Mouse (Mus musculus) lung, postnatal 36 days (tissue): Measurements from ENCODE around the gene Flywch2.
A peak's percentile ranks its signal among the peaks of the same experiment; 100 is the strongest.

Source experiments
- DNase-seq: peaks from one replicate; pipeline ENCODE4 v3.0.0; 2022; ENCODE audit warnings: mixed read lengths

Gene Flywch2

DNA sequence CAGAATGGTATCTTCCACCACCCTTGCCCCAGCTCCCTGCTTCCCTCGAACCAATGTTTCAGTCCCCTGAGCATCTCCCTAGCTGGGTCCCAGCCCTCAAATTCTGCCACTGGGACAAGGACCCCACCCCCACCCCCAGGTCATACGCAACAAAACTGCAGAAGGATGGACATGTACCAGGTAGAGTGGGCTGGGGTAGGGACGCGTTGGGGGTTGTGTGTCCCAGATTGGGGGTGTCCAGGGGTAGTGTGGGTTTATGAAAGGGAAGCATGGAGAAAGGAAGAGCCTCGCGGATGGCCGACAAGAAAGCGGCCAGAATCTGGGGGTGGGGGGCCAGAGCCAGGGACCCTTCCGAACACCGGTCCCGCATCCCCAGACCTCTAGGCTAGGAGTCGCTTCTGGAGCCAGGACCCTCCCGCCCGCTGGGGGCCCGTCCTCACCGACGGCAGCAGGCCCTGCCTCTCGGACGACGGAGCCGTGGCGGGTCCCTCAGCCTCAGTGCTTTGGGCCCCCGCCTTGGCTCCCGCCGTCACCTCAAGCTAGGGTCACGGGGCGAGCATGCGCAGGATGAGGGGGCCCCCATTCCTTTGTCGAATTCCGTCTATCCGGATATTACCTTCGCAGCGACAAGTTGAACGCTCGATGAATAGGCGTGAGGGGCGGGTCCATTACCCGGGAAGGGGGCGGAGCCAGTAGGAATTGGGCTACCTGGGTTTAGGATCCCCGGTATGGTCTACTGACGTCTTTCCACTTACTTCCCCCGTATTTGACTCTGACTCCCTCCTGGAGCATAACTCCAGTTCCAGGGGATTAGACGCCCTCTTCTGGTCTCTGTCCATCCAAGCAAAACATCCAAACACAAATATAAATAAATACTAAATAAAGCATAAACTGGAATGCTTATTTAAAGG, at the start of gene Flywch2:
Gene Flywch2 (minus strand): TSS at position 521 of the 911 bp plus-strand sequence.
- peak; percentile 90 for DNase-seq

DNA sequence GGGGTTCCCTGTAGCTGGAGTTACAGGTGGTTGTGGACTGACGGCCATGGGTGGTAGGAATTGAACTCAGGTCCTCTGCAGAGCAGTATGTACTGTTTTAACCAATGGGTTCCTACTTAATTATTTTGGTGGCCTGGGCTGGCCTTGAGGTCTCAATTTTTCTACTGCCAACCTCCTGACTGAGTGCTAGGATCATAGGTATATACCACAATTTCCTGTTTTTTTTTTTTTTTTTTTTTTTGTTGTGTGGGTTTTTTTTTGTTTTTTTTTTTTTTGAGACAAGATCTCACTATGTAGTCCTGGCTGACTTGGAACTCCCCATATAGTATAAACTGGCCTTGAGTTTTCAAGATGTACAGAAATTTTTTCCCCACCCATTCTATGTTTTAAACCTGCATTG, 45.3 kb upstream of the Flywch2 start:
- DNase-seq, result no peak

DNA sequence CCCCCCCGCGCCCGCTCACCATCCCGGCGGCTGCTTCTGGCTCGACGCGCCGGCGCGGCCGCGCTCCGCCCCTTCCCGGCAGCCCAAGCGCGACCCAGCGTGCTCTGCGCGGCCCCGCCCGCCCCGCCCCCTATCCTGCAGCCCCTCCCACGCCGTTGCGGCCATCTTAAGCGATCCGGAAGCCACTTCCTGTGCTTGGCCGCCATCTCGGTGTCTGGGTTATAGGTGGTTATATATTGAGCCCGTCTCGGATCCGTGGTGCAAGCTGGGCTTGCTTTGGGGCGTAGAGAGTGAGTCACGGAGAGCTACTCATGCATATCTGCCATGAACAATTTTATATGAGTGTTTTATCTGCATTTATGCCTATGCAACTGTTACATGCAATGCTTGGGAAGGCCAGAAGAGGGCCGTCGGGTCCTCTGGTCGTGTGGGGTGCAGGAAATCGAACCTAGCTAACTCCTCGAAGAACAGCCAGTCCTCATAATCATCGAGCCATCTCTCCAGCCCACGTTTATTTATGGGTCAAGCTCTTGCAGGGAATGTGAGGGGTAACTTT, 43.3 kb upstream of the Flywch2 start, which contains the start of gene Elob:
Gene Elob (minus strand): TSS at position 73 of the 556 bp plus-strand sequence.
- DNase-seq, result peak; percentile 90

DNA sequence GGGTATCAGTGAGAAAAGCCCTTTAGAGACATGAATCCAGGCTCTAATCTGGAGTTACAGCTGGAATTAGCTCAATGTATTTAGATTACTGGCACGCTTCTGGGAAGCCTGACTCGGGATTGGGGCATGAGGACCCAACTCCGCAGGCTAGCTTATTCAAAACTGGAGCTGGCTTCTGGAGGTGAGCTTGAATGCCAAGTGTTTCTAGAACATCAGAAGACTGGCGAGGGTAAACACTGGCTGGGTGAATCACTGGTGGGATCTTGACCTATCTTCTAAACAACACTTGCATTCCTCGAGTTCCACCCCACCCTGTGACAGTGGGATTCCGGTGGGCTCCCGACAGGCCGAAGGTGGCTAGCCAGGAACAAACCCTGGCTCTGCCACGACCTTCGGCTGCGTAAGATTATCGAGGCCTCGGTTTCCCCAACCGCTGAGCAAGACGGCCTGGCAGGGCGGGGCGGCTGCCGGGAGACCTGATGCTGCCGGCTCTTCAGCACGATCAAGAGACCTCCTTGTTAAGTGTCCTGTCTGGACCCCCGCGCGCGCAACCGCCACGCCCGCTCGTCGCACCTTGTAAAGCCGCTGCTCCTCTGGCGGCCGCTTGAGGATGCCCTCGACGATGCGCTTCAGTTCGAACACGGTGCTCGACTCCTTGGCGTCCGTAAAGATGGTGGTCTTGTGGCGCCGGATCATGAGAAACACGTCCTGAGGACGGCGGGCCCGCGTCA, 42.6 kb upstream of the Flywch2 start:
- DNase-seq, result peak; percentile 39

DNA sequence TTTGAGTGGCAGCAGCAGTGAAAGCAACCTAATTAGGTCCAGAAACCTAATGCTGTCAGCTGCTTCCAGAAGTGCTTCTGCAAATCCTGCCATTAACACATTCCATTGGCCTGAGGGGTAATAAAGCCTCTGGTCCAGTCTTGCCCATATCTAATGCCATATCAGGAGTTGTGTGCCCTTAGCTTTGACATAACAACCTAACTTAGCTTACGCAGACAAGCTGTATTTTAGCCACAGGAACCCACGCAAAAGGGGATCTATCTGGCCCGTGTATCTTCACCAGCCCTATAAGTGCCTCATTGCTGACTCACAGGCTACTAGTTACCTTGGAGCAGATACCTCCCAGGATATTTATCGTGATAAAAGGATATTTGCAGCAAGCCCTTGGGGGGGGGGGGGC, 39.7 kb upstream of the Flywch2 start:
- DNase-seq, result no peak

DNA sequence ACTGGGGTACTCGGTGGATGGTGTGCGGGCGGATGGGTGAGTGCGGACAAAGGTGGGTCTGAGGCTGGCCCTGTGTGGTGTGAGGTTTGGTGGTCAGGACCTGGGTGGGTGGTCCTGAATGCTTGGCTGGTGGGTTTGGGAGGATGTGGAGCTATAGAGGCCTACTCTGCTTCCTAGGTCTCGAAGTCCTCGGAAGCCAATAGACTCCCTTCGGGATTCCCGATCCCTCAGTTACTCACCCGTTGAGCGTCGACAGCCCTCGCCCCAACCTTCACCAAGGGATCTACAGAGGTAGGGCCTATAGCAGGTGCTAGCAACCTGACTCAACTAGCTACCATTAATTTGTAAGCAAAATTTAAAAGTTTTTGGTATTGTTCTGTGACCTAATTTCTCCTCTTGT, 37.7 kb upstream of the Flywch2 start:
- DNase-seq, result no peak

DNA sequence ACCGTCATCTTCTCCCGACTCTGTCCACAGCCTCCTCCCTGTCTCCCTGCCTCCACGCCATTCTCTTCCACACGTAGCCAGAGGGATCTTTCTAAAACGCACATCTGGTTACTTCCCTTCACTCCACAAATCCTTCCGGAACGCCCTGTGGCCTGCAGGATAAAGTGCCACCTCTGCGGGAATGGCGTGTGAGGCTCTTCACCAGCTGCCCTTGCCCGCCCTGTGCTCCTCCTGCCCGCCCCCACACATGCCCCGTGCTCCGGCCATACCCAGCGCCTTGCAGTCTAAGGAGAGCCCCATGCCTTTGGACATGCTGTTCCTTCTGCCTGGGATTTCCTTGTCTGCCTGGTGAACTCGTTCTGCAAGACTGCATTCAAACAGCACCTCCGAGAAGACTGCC, 37.1 kb upstream of the Flywch2 start:
- DNase-seq, result no peak

DNA sequence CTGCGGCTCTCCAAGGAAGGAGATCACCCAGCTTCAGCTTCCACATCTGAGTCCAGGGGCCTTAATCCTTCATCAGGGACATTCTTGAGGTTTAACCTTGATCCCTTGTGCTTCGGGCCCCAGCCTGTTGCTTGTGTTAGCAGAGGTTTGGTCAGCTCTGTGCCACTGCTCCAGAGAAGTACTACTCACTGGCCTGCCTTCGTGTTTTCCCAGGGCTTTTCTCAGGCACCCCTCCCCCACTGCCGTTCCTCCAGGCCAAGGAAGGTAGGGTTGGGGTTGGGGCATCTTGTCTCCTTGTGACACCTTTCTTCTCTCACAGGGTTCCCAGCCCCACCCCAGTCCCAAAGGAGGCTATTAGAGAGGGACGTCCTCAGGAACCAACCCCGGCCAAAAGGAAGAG, 36.2 kb upstream of the Flywch2 start:
- no peak for DNase-seq

DNA sequence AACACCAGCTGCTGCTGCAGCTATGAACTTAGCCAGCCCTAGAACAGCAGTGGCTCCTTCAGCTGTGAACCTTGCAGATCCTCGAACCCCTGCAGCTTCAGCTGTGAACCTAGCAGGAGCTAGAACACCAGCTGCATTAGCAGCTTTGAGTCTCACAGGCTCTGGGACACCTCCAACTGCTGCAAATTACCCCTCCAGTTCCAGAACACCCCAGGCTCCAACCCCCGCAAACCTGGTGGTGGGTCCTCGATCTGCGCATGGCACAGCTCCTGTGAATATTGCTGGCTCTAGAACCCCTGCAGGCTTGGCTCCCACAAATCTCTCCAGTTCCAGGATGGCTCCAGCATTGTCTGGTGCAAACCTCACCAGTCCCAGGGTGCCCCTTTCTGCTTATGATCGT, 34.9 kb upstream of the Flywch2 start:
- no peak for DNase-seq

DNA sequence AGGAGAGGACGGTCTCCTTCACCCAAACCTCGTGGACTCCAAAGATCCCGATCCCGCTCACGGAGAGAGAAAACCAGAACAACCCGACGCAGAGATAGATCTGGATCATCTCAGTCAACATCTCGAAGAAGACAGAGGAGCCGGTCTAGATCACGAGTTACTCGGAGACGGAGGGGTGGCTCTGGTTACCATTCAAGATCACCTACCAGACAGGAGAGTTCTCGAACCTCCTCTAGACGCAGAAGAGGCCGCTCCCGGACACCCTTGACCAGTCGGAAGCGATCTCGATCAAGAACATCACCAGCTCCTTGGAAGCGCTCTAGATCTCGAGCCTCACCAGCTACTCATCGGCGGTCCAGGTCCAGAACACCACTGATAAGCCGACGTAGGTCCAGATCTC, 33.4 kb upstream of the Flywch2 start:
- no peak for DNase-seq

DNA sequence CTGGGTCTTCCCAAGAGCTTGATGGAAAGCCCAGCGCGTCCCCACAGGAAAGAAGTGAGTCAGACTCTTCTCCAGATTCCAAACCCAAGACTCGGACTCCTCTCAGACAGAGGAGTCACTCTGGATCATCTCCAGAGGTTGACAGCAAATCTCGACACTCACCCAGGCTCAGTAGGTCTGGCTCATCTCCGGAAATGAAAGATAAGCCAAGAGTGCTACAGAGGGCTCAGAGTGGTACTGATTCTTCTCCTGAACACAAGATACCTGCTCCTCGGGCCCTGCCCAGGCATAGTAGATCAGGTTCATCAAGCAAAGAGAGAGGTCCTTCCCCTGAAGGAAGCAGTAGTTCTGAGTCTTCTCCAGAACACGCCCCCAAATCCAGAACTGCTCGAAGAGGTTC, 32.7 kb upstream of the Flywch2 start:
- DNase-seq, result no peak

DNA sequence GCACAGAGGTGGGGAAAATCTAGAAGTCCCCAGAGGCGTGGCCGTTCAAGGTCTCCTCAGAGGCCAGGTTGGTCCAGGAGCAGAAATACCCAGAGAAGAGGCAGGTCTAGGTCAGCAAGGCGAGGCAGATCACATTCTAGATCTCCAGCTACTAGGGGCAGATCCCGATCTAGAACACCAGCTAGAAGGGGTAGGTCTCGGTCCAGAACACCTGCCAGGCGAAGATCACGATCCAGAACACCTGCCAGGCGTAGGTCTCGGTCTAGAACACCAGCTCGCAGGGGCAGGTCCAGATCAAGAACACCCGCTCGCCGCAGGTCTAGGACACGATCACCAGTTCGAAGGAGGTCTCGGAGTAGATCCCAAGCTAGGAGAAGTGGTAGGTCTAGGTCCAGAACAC, 29.8 kb upstream of the Flywch2 start:
- no peak for DNase-seq

DNA sequence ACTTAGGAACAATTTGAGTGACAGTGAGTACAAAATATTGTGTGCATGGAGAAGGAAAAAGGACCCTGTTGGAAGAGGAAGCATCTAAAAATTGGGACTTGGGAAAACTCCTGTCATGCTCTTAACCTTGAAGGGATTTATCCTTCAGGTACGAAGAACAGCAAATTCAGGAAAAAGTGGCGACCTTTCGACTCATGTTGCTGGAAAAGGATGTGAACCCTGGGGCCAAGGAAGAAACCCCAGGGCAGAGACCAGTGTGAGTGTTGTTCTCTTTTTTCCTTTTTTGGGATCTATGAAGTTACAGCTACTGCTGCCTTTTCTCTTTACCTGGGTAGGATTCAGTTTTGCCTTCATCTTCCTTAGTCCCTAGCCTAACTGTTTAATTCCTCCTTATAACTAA, 22.0 kb upstream of the Flywch2 start:
- DNase-seq, result no peak

DNA sequence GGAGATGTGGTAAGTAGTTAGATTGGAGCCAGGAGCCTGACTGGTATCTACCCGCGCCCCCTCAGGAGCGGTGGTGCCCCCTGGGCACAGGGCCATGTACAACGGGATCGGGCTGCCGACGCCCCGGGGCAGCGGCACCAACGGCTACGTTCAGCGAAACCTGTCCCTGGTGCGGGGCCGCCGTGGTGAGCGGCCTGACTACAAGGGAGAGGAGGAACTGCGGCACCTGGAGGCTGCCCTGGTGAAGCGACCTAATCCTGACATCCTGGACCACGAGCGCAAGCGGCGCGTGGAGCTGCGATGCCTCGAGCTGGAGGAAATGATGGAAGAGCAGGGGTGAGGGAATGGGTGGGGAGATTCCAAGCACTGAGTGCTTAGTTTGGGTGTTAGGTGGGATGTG, 21.0 kb upstream of the Flywch2 start:
- DNase-seq, result peak; percentile 56

DNA sequence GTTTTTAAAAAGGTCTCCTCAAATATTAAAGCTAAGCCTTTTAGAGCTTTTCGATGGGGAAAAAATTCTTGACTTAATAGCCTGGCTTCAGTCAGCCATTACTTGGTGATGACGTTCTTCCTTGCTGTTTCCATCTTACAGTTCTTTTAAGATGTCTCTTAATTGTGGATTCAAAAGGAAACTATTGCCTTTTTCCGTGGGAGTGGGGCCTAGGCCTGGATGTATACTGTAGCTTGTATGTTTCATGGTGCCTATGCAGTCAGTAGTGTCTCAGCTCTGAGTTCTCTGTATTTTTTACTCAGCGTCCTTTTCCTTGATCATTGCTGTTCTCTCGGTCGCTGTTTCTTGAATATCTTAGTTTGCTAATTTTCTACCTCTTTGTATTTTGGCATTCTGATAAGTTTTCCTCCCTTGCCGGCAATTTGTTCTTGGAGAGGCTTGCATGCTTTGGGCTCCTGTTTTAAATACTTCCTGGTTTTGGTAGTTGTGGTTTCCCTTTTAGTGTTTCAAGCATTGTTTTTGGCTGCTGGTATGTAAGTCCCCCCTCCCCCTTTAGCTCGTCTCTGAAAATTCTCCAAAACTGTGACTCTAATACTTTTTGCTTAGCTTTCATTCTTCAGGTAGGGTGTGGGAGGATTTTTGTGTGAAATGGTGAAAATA, 18.7 kb upstream of the Flywch2 start:
- peak; percentile 25 for DNase-seq

DNA sequence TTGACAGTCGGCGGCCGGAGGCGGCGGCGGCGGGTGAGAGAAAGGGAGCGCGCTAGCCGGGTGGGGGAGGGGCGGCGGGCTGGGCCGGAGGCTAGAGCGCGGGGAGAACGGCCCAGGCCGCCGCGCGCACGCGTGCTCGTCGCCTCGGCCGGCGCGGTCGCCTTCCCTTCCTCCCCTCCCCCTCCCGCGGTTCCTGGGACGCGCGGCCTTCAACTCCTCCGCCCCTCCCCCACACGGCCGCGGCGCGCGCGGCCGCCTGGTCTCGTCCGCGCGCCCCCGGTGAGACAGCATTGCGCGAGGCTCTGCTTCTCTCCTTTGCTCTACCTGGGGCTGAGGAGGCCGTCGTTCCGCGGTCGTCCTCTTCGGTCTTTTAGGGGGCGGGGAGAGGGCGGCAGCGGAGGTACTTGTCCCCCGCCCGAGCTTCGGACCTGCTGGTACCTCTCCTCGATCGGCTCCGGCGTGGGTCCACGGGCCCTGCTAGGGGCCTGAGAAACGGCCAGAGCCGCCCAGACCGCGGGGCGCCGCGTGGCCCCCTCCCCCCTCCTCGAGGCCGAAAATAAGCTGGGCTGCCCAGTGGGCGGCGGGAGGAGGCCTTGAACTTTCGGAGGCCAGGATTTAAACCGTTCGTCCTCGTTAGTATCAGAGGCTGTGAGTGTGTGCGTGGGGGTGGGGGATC, 17.6 kb upstream of the Flywch2 start:
- peak; percentile 84 for DNase-seq

DNA sequence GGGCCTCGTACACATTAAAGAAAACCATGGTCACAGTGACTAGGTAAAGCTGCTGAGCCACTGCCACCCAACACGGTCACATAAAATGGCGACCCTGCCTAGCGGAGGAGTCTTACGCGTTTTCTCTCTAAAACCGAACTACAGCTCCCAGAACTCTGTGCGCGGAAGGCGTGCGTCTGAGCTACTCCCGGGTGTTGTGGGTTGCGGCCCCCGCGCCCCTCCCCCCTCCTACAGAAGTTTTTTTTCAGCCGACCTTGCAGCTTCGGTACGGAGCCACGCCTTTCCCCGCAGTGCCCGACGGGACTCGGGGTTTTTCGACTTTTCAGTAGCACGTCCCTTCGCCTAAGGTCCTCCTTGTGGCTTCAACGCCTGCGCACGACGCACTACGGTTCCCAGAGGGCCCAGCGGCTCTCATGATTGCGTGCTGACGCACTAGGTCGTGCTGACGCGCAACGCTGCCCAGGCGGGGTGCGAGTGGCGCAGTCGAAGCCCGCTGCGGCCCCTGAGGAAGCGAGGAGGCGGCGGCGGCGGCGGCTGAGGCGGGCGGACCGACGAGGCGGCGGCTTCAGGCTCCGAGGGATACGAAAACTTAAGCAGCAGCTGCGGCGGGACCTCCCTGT, 17.0 kb upstream of the Flywch2 start:
- peak; percentile 99 for DNase-seq

DNA sequence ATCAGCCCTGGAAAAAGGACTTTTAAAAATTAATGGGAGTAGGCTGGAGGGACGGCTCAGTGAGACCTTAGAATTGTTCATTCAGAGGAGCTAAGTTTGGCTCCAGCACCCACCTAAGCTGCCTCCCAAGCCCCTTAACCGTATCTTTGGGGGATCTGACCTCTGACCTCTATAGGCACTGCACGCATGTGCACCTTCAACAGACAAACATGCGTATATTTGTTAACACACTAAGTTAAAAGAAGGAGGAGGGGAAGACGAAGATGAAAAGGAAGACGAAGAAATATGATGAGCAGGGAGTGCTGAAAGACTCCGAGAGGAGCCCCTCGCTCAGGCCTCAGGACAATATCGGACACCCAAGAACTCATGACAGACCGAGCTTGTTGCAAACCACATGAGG, 15.7 kb upstream of the Flywch2 start:
- DNase-seq, result no peak

DNA sequence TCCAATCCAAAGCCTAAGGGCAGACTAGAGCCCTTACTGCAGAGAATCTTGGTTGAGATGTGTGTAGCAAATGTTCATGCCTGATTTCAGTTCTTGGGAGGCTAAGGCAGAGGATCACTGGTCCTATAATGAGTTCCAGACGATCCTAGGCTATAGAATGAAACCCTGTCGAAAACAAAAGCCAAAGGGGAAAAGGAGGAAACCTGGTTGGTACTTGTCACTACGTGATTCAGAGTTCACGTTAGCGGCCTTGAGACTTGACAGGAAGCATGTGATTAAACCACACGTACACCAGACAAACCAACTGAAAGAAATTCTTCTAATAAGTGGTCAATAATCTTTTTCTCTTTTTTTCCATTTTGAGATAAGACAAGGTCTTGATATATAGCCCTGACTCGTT, 11.4 kb upstream of the Flywch2 start:
- no peak for DNase-seq

DNA sequence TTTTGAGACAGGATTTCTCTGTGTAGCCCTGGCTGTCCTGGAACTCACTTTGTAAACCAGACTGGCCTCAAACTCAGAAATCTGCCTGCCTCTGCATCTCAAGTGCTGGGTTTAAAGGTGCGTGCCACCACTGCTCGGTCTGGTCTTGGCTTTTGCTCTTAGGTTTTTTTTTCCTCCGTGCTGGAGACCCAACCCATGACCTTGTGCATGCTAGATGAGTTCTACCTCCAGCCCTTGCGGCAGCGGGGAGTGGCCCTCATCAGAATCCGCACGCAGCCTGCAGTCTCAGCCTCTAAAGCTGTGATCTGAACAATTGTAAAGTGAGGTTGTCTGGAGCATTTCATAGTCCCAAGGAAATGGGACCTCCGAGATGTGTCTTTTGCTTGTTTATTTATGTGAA, 9.4 kb upstream of the Flywch2 start:
- no peak for DNase-seq

DNA sequence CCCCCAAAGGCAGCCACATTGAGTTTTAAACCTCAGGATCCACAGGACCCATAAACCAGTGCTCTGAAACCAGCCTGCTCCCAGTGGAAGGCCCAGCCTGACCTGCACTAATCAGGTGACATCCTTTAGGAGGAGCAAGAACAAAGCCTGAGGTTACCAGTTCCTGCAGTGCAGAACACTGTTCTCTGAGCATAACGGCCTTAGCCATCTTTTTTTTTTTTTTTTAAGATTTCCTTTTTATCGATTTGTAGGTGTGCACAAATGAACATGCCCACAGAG, 5.1 kb upstream of the Flywch2 start:
- DNase-seq, result no peak

DNA sequence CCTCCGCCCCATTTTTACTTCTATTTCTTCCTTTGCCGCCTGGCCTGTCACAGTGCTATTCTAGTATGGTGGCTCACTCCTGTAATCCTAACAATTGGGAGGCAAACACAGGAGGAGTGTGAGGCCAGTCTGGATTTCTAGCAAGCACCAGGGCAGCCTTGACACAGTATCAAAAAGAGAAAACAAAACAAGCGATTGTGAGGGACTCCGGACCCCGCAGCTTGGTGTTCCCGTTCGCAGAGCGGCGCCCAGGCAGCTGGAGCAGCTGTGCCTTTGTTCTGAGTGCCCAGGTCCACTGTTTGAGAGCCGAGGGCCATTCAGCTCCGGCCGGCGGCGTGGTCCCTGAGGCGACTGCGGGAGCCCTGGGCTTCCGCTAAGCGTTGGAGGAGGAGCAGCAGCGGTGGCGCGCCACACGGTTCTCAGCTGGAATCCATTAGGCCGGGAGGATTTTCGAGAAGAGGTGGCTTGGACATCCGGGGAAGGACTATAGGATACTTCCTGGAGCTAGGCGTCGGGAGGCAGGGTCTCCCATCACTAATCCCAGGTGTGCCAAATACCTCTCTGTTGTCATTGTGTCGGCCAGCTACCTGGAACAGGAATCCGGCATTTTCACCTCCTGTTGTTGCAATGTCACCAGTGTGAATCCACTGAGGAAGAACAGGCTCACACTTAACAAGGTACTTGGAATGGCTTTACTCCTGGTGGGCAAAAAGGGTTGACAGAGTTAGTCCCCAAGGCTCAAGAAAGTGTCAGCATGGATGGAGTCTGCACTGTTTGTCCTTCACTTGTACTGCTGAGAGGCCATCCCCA, 4.6 kb upstream of the Flywch2 start, which contains the start of gene Srrm2:
Gene Srrm2 (plus strand): TSS at position 264 of the 810 bp plus-strand sequence.
- DNase-seq, result peak; percentile 62
